Mouse (Mus musculus) kidney, postnatal 14 days (tissue): ENCODE results near the gene Oard1.

Source experiments
- DNase-seq: peaks from one replicate; pipeline ENCODE4 v3.0.0; 2022; ENCODE audit warnings: mixed read lengths

Gene Oard1

GRCm38 (mm10) chr17:48437421-48437911 is 27.7 kb downstream of the Oard1 start:
- no peak for DNase-seq

GRCm38 (mm10) chr17:48442745-48443457 is 33.1 kb downstream of the Oard1 start:
- DNase-seq, result peak; percentile 51

GRCm38 (mm10) chr17:48443542-48444145 is 33.8 kb downstream of the Oard1 start:
- DNase-seq, result peak; percentile 58

- no peak for DNase-seq
Observed at GRCm38 (mm10) chr17:48447675-48448074, 37.9 kb downstream of the Oard1 start.

GRCm38 (mm10) chr17:48450666-48451352 is 41.0 kb downstream of the Oard1 start:
- DNase-seq, result no peak

- DNase-seq, result no peak
Observed at GRCm38 (mm10) chr17:48451353-48451675, 41.5 kb downstream of the Oard1 start, which contains the start of gene Tspo2. Gene Tspo2, minus strand, starts transcription at chr17:48451522.

GRCm38 (mm10) chr17:48451753-48452444 is 42.1 kb downstream of the Oard1 start:
- DNase-seq, result no peak

GRCm38 (mm10) chr17:48453489-48453888 is 43.7 kb downstream of the Oard1 start:
- no peak for DNase-seq

GRCm38 (mm10) chr17:48454190-48454589 is 44.4 kb downstream of the Oard1 start:
- no peak for DNase-seq

- DNase-seq, result no peak
Observed at GRCm38 (mm10) chr17:48454688-48455087, 44.9 kb downstream of the Oard1 start, which contains the start of gene Unc5cl. Gene Unc5cl, plus strand, starts transcription at chr17:48454901.

- DNase-seq, result no peak
Observed at GRCm38 (mm10) chr17:48455955-48456354, 46.1 kb downstream of the Oard1 start.

GRCm38 (mm10) chr17:48457971-48458653 is 48.3 kb downstream of the Oard1 start:
- no peak for DNase-seq

- DNase-seq, result no peak
Observed at GRCm38 (mm10) chr17:48462096-48462495, 52.3 kb downstream of the Oard1 start.

GRCm38 (mm10) chr17:48463391-48463790 is 53.6 kb downstream of the Oard1 start:
- DNase-seq, result no peak
